Mouse (Mus musculus) T-helper 17 cell (primary cell): ENCODE measurements at regions not wholly inside any gene's neighbourhood (a gene's known extent, or its start where the extent isn't known, plus 50 kb on each side); places are given as distances from the start of the nearest gene placed in this dataset.
"Not testable (repeated sequence)": the region's sequence is repeated elsewhere in the genome, so short reads cannot be mapped to it uniquely, and the experiment has no call there.

Source experiments
- in situ Hi-C, 2 experiments: fragments of 300-600 bp; cut with MboI, MseI; formaldehyde crosslinking; loops; 1 replicate in 1 of 2; 2 replicates in 1 of 2; pipeline ENCODE4 v1.15.1; 2025; ENCODE audit warnings: high pct_unique_total_duplicates in 2 of 2

GRCm38 (mm10) chr9:33691731-33692130, 794.0 kb upstream of the Kirrel3 start:
- in situ Hi-C loops, result loop anchor here in 1 of 2 experiments (10.0 kb wide), 1 partner anchor 1323 kb away; no protein-coding TSS in a partner anchor

- in situ Hi-C loops, result no loop called here
These were observed 768.1 kb upstream of the Kirrel3 start for GRCm38 (mm10) chr9:33717614-33718013.

- in situ Hi-C loops, result no loop called here
These were observed 760.9 kb upstream of the Kirrel3 start for GRCm38 (mm10) chr9:33724811-33725210.

DNA sequence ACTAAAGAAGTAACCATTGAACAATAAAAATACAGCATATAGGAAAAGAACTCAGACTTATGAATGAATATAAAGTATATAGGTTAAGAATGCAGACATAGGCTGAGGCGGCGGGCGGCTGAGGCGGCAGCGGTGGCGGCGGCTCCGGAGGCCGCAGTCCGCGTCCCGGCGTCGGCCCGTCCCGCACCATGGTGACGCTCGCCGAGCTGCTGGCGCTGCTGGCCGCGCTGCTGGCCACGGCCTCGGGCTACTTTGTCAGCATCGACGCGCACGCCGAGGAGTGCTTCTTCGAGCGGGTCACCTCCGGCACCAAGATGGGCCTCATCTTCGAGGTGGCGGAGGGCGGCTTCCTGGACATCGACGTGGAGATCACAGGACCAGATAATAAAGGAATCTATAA, 757.6 kb upstream of the Kirrel3 start:
- in situ Hi-C loops, result not testable (repeated sequence)

- in situ Hi-C loops, result no loop called here
These were observed 725.0 kb upstream of the Kirrel3 start for GRCm38 (mm10) chr9:33760701-33761100.

DNA sequence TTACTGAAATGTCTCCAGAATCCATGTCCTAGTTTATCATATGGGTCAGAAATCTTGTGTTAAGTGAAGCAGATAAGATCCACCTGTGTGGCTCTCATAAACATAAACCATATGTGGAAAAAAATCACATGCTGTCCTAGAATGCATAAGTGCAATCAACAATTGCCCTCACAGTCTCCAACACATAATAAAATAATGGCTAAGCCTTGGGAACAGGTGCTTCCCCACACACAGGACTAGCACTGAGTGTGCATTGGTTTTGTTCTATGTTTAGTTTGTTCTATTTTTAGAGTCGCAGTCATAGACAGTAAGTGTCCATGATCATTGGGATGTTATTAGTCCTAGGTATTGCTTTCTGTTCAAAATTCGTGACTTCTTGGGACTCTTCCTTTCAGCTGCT, 719.5 kb upstream of the Kirrel3 start:
- in situ Hi-C loops, result no loop called here

- in situ Hi-C loops, result no loop called here
These were observed 715.9 kb upstream of the Kirrel3 start for GRCm38 (mm10) chr9:33769811-33770210.

DNA sequence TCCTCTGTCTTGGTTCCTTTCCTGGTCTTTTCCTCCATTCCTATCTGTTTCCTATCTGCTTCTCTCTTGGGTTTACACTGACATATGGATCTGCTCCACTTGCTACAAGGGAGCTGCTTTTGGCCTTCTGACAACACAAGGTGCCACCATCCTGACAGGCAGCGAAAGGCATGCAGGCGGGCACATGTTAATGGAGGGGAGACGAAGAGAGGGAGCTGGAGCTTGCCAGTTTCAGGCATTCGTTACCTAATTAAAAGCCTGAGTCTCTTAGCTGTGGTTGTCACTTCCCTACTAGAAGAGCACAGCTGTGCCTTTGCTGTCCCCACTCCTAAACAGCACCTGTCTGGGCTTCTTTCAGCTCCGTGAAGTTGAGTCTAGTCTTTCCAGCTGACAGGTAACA, 711.5 kb upstream of the Kirrel3 start:
- in situ Hi-C loops, result no loop called here

DNA sequence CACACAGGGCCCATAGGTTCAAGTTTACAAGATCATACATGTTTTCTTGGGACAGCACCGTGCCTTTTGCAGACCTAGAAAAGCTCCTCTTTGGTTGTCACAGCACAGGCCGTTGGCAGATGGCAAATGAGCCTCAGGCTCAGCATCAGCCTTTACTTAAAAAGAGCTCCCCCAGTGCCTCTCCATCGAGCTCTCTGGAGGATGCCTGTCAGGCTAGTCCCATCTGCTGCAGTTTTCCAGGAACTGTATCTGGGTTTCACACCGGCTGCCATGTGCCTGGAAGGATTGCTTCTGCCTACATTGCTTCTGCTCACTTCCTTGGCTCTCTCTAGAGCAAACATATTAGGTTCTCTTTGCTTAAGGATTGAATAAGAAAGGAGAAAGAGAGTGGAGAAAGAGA, 695.1 kb upstream of the Kirrel3 start:
- in situ Hi-C loops, result no loop called here

DNA sequence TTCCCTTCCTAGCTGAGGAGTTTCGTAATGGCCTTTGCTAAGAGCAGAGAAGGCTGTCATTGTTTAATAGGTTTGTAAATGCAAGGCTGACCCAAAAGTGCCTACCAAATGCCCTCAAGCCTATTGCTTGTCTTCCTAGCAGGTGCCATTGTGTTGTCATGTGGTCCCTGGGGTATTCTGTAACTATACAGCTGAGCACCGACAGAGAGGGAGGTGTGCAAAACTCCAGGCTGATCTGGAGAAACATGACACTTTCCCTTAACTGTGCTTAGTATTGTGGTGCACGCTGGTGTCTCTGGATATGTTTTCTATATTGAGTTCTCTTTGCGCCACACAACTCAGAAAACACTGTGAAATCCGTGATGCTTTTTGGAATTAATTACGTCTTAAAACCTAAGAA, 685.4 kb upstream of the Kirrel3 start:
- in situ Hi-C loops, result no loop called here

GRCm38 (mm10) chr9:33800763-33801162, 684.9 kb upstream of the Kirrel3 start:
- in situ Hi-C loops, result no loop called here

GRCm38 (mm10) chr9:33814739-33815368, 670.8 kb upstream of the Kirrel3 start:
- in situ Hi-C loops, result no loop called here

- in situ Hi-C loops, result no loop called here
These were observed 662.9 kb upstream of the Kirrel3 start for GRCm38 (mm10) chr9:33822574-33823394.

GRCm38 (mm10) chr9:33826116-33826515, 659.6 kb upstream of the Kirrel3 start:
- in situ Hi-C loops, result no loop called here

GRCm38 (mm10) chr9:33827409-33827808, 658.3 kb upstream of the Kirrel3 start:
- in situ Hi-C loops, result no loop called here

GRCm38 (mm10) chr9:33837666-33838380, 647.9 kb upstream of the Kirrel3 start:
- in situ Hi-C loops, result no loop called here

DNA sequence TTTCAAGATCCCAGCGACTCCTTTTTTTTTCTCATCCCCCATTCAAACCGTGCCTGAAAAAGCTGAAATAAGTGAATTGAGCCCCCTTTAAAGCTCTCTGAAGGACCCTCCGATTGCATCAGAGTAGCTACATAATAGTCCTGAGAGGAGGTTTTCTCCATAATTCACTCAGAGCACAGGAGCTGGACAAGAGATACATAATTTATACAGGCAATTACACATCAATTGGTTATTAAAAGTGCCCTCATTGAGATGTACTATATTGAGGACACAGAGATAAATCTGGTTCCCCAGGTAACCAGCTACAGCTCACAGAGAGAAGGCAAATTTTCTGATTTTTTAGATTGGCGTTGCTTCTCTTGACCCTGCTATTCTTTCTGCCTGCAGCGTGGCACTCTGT, 636.1 kb upstream of the Kirrel3 start:
- in situ Hi-C loops, result no loop called here

DNA sequence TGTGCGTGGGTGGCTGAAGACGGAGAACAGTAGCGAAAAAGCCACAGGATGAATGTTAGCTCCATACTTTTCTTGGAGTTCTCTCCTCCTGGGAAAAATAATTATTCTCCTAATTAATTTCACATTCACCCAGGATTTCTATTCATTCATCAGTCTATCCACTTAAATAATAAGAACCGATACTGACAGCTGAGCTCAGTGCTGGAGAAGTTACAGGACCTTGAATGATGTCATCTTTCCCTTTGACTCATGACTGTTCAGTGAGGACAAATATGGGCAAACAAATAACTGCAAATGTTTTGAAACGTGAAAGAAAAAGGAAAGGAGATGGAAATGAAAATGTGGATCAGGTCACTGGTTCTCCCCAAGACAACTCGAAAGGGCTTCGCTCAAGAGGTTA, 635.7 kb upstream of the Kirrel3 start:
- in situ Hi-C loops, result no loop called here

- in situ Hi-C loops, result no loop called here
These were observed 634.7 kb upstream of the Kirrel3 start for GRCm38 (mm10) chr9:33850993-33851392.

GRCm38 (mm10) chr9:33856169-33856568, 629.5 kb upstream of the Kirrel3 start:
- in situ Hi-C loops, result no loop called here

DNA sequence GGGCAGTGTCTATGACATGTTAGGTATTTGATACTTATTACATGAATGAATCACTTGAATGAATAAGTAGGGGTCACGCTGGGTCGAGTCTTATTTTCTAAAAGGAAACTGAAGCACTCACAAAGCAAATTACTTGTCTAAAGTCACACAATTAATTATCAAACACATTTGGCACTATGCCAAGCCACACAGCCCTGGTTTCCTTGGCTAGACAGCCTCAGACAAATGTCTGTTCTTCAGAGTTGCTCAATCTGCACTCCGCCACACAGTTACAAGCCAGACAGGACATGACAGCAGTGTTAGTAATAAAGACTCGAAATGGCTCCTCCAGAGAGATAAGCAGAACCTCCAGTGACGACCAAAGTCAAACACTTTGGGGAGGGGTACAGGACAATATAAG, 627.2 kb upstream of the Kirrel3 start:
- in situ Hi-C loops, result no loop called here

- in situ Hi-C loops, result no loop called here
These were observed 617.0 kb upstream of the Kirrel3 start for GRCm38 (mm10) chr9:33868666-33869065.
